Mouse (Mus musculus) left cerebral cortex, adult 8-10 months (tissue): ENCODE measurements around the gene Mthfsd. TPM values are rescaled to one million over a fixed set of nuclear protein-coding genes. Genes with fewer than 3 reads are reported as not detected.

Experiments used
- DNase-seq, 2 experiments: peaks; one replicate each; pipeline ENCODE4 v3.0.0; 2022; ENCODE audit warnings: low spot score in 2 of 2
- microRNA-seq, 2 experiments: library from miRNA; unstranded; fragments of <30 nt; microRNA quantifications; one replicate each; pipeline ENCODE4 v1.2.0; 2022
- total RNA-seq, 4 experiments: library from RNA; stranded (reverse); gene quantifications; 2 replicates each; pipeline ENCODE4 v1.2.4; 2022

Mthfsd gene
- total RNA-seq, 4 experiments from 2014 or later: 33.9 to 43.3 (median 41.4) TPM

DNA sequence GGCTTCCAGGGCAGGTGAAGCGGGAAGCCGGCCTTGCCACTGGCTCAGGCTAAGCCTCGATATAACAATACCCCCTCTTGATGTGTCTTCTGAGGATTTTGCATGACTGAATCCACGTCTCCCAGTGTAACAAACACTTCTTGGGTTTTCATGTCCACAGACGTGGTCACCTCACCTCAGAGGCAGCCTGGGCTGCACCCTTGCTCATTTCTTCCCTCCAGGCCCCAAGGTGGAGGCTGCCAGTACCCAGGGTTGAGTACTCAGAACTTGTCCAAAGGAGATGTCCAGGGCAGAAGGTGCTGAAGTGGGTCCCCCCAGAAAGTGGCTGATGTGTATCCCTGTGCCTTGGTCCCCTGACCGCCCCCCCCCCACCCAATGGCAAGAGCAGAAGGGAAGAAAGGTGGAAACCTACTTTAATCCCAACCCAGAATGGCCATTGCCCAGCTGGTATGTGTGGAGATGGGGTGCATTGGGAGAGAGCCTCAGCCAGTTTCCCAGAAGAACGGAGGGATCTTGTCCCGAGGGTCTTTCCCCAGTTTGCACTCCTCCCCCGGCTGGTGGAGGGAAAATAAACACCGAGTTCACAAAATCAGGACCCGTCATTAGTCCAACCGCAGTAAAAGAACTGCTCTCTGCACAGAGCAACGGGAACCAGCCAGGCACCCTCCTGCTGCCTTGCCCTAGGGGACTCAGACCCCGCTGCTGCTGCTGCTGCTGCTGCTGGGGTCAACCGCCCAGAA is 33.9 kb downstream of the Mthfsd start:
- no peak for DNase-seq

DNA sequence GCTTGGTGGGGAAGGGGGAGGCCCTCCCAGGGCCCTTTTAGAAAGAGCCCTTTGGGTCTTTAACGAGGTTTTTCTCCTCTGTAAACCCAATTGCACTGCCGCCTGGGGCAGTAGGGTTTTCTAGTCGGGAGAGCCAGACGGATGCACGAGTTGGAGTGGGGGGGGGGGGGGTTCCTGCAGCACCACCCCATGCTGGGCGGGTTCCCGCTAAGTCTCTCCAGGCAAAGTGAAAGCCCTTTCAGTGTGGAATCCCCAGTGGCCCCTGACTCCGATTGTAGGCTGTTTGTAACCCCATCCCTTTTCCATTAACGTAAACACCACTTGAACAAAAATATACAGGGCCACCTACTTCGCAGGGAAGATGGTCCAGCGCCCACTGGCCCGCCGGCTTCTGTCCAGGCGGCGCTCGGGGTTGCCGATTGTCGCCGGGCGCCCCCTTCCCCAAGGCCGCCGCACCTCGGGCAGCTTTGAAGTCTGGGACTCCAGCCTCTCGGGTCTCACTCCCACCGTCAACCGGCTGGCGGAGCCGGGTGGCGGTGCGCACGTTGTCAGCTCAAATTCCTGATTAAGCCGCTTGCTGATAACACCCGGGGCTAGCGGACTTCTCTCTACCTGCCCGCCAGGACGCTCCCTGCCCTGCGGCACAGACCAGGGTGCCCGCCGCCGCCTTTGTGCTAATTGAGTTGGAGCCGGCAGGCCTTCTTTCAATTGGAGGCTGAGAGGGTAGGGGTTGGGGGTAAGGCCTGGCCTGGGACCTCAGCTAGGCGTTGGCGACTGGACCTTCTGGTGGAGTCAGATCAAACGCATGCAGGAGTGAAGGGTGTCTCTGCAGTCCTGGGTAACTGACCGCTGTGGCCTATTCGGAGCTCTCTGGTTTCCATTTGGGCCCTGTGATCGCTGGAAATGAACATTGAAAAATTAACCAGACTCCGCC is 34.8 kb downstream of the Mthfsd start:
- DNase-seq: no peak

DNA sequence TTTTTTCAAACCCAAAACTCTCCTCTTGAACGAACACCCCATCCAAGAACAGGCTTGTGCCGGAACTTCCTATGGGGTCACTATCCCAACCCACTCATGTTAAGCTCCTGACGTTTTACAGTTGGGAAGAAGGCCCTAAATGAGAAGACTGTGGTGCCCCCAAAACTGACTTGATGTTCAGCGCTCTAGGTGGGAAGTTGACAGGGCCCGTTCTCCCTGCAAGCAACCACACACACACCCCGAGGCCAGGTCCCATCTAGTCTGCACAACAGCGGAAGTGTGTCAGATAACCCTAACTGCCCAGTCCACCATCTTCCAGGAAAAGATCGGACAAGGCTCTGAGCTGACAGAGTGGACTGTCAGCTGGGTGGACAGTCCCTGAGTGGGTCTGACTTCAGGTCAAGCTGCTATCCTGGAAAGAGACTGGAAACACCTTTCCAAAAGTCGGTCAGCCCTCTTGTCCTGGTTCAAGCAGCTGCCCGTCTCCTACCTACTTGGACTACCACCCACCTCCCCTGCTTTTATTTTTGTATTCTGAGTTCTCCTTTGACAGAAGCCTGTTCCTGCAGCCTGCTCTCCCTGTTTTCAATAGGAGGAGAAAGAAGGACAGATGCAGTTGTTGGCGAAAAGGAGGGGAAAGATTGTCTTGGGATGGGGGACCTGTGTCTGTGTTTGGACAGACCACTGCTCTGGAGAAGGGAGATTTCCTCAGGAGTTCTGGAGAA is 35.6 kb downstream of the Mthfsd start:
- no peak for DNase-seq

DNA sequence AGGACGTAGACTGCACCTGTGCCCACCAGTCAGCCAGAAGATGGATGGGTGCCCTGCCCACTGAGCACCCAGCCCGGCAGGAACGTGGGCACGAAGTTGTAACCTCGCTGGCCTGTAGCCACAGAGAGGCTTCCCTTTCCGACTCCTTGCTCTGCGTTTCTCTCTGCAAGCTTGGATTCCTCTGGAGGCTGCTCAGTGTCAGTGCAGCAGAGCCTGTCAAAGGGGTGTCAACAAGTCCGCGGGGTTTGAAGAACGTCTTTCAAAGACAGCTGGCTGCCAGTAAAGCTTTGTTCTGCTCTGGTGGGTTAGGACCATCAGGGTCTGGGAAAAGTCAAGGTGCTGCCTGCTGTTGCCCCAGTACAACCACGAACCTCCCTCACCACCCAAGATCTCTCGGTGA is 36.7 kb downstream of the Mthfsd start:
- DNase-seq: no peak

DNA sequence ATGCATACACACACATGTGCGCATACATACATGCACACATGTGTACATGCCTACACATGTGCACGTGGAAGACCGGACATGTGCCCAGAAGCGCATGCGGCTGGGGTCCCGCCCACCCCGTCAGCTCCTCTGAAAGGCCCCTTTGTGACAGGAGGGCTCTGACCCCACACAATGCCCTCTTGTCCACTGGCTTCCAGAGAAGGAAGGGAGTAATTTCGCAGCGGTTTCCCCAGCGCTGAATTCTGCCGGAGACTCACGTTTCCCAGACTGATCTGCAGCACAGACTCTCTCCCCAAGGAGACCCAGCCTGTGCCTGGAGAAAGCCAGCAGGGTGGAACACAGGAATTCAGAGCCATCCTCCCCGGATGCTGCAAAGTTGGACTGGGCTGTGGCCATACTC is 44.5 kb downstream of the Mthfsd start:
- no peak for DNase-seq

DNA sequence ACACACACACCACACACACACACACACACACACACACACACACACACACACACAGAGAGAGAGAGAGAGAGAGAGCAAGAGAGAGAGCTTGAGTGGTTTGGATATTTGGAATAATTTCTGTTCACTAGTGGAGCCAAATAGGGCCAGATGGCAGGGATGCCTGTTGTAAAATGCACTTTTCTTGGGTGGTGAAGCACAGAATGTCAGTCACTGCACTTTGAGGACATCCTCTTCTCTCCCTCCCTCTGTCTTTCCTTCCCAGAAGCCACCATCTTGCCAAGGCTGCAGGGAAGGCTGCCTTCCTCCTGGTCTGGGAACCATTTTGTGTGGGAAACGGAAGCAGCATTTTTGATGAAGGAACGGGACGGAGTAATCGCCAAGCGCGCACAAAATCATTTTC is 45.7 kb downstream of the Mthfsd start:
- DNase-seq: no peak

DNA sequence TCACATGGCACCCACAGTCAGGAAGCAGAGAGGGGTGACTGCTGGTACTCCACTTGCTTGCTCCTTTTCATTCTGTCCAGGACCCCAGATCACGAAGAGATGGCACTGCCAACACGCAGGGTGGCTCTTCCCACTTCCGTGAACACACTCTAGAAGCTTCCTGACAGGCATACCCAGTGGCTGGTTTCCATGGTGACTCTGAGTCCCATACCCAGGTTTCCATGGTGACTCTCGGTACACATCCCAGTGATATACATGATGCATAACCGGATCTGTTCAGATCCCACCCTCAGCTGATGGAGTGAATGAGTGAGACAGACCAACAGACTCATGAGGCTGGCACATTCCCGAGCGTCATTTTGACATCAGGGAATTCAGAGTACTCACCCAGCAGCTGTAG is 49.1 kb downstream of the Mthfsd start:
- DNase-seq: peak in 1 of 2 experiments; percentile 47

DNA sequence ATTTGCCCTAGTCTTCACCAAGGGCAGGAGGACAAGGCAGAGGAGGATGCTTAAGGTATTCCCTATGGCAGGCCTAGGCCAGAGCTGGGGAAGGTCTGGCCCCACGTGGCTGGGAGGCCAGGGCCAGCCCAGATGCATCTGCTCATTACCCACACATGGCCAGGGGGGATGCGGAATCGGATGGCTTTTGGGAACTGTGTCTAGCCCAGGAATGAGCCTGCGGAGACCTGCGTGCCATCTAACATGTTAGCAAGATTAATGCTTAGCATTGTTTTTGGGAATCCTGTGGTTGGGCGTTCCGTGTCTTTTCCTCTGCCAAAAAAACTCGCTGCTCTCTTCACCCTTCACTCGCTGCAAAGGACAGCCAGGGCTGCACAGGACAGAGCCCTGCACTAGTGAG is 50.1 kb downstream of the Mthfsd start:
- no peak for DNase-seq

DNA sequence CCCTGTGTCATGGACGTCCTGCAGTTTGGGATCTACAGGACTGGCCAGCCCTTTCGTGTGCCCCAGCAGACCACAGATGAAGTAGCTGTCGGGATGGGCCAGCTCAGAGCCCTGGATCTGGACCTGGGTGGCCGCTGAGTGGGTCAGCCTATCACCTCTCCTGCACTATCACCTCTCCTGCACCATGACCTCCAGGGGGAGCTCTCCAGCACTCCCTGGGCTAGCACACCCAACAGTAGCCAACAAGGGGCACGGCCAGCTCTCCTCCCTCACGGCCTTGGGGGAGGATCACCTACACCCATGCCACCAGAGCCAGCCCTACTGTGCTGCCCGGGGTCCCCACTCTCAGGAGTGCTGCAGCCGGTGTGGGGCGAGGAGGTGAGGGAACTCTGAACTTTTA is 60.8 kb downstream of the Mthfsd start:
- DNase-seq: no peak

DNA sequence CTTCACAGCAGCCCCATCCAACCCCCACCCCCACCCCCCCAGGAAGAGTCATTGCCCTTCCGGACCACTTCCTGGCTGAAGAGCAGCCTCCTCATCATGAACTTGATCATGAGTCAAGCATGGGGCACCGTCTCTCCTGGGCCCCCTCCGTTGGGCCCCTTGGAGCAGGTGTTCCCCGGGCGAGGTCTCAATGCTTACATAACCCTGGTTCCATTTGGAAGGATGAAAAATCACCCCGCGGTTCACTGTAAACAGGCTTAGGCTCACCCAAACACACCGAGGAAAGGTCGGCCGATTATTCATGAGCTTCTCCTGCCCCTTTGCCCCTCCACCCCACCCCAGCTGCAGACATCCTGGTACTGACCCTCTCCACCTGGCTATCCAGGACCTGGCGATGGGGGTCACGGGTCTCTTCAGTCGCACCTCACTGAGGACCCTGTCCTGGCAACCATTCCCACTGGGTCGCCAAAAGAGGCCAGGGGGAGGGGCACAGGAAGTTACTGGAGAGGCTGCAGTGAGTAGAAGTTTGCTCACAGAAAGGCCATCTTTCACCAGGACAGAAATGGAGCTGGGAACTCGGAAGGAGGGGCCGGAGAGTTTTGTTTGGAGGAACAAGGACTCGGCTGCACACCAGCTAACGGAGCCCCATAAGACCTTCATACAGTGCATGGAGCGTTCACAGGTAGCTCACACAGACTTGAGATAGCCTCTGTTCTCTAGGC is 64.3 kb downstream of the Mthfsd start:
- no peak for DNase-seq

Small RNA genes within 50 kb of the gene (microRNA-seq; reads per million reads assigned to microRNA genes)
- gene Gm27530: 0 reads per million in 2 experiments

Other genes with a start within 250 kb of the Mthfsd start
- 1 to 10 TPM in 2 of 4 experiments, under 1 TPM in 2; 0.54 to 1.6 (median 0.84) TPM for gene Foxf1, start 24.0 kb downstream of the Mthfsd start, total RNA-seq
- gene Foxc2, start 7.8 kb upstream of the Mthfsd start, total RNA-seq: 1 to 10 TPM; 1.2 to 2.2 (median 1.9) TPM
- under 1 TPM; 0.13 to 0.34 (median 0.15) TPM for gene Foxl1, start 19.5 kb upstream of the Mthfsd start, total RNA-seq